Mouse (Mus musculus): ENCODE results near the gene Olfr901.
"Not testable (repeated sequence)": the region's sequence is repeated elsewhere in the genome, so short reads cannot be mapped to it uniquely, and the experiment has no call there.

Gene Olfr901

DNA sequence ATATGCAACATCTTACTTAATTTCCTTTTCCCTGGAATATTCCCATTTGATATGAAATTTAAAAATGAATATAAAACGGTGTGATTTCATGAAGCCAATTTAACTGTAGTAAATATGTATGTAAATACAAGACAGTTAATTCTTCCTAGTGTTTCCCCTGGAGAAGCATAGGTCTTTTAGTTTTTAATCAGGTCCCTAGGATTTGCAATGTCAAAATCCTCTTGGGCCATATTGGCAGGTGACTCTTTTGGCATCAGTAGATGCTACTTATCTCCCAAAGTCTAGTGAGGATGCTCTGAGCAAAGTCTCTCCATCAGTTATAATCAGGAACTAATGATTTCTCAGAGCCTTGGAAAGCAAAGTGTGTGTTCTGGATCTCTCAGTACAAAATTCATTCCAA, at the start of gene Olfr901:
Gene Olfr901, plus strand, starts transcription at position 301 of the 400 bp plus-strand sequence.
- no peak for DNase-seq (ENCODE audit: low read depth, low spot score)

DNA sequence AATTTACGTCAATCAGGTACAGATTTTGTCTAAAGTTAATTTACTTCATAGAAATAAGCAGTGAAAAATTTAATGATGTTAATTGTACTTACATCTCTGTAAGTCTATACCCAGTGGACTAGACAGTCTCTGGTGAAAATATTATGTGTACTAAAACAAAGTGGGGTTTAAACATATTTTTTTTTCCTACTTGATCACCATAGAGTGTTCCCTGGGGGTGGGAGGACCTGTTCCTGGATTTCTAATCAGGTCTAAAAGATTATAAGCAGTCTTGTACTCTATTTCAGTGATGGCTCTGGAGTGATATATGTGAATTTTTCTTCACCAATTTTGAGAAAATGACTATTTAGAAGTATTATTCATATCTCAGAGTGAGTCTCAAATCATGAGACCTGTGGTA, 27.9 kb upstream of the Olfr901 start, which contains the start of gene Olfr147:
Gene Olfr147, plus strand, starts transcription at position 301 of the 400 bp plus-strand sequence.
- no peak for DNase-seq (ENCODE audit: low read depth, low spot score)

DNA sequence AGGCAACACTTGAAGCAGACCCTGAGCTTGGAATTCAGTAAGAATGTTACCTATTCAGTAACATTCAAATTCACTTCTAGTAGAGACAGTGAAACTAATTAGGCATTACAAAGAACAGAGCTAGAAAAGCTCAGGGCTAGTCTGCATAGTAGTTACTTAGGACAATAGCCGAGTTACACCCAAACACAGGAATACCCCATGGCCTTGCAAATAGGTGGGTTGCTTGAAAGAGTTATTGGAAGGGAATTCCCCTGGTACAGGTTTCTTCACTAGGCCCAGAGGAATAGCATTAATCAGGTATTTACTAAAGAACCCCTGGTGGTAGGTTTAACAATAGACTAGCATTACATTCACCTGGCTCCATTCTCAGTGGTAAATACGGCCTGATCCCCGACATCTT, 21.8 kb upstream of the Olfr901 start:
- DNase-seq (ENCODE audit: low read depth, low spot score), result not testable (repeated sequence)

DNA sequence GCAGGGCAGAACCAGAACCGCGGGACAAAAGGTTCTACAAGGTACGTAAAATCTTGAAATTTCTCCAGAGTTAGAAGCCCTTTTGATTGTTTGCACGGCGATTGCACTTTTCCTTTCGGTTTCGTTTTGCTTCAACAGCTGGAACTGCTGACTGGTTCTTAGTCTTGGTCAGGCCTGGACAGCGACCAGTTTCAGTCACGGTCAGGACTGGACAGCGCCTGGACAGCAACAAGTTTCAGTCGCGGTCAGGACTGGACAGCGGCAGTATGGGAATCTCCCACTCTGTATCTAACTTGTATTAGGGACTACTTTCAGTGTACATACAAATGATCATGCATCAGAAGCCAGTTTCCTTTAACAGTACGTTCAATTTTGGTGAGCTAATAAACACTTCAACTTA, 15.8 kb upstream of the Olfr901 start:
- DNase-seq (ENCODE audit: low read depth, low spot score), result not testable (repeated sequence)

DNA sequence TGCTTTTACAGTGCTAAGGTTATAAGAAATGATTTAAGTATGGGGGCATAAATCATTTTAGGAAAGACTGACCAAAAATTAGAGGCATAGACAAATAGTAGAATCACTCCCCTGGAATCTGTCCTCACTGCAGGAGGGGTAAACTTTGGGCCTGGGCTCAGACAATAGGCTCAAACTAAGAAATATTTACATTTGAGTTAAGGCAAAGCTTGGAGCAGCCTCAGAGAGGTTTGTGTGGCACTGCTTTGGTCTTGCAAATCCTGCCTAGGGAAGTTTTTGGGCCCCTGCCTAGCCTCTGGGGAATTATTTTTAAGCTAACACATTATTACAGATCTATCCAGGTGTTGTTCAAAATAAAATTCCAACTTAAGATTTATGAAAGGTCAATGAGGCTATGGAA, 5.5 kb upstream of the Olfr901 start:
- no peak for DNase-seq (ENCODE audit: low read depth, low spot score)

DNA sequence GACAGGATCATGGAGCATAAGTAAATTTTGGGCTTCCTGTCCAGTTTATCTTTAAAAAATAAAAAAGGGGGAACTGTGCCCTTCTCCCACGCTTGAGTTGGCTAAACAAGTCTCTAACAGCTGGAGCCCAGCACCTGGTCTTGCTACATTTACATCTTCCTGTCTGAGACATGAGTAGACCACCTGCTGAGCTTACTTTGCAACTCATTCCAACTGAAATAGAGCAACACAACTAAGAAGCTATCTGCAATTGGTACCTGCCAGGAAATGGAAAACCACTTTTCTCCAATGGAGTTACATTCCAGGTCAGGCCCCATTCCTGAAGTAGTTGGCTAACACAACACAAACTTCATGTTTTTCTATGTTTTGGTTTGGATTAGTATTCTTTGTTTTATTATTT, 2.2 kb upstream of the Olfr901 start:
- no peak for DNase-seq (ENCODE audit: low read depth, low spot score)

DNA sequence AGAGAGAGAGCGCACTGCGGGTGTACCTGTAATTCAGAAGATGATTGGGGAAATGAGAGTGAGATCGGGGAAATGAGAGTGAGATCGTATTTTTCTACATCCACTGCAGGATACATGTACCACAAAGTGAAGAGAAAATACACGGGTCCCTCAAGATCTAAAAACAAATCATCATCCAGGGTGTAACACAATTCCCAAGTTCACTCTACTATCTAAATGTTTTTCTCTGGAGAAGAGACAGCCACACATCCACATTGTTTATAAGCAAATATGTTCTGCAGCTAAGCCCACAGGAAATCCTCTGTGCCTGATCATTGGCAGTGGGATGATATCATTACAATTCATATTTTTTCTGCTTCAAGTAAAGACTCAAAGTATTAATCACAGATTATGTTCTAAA, 18.1 kb downstream of the Olfr901 start, which contains the start of gene Olfr902:
Gene Olfr902, plus strand, starts transcription at position 301 of the 400 bp plus-strand sequence.
- no peak for DNase-seq (ENCODE audit: low read depth, low spot score)

DNA sequence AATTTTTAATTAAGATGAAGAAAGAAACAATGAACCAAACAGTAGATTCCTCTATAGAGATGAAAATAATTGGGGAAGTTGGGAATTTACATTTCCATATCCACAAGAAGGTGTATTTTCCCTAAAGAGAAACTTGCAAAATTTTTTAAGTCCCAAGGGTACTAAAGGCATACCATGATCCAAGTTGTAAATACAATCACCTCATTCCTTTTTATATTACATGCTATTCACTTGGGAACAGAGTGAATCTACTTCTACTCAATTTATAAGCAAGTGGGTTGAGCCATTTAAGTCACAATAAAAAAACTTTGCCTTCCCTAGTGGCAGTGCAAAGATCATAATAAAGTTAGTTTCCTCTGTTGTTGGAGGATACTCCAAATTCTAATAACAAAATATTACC, 33.6 kb downstream of the Olfr901 start, which contains the start of gene Olfr904:
Gene Olfr904, plus strand, starts transcription at position 301 of the 400 bp plus-strand sequence.
- no peak for DNase-seq (ENCODE audit: low read depth, low spot score)

DNA sequence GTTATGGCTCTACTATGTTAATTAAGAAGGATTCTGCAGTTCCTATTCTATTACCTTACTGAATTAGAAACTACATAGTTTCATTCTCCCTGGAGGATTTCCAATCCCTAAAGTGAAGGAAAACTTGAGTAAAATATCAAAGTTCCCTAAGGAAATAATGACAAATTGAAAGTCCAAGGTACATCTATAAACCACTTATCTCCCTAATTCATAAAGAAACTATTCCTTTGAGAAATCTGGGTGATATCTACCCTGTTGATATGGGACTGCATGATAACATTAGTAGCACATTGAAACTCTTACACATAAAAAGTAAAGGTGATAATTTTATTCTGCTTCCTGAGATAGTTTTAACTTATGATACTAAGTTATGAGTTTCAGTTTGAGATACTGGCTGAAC, 41.6 kb downstream of the Olfr901 start, which contains the start of gene Olfr905:
Gene Olfr905, plus strand, starts transcription at position 301 of the 400 bp plus-strand sequence.
- no peak for DNase-seq (ENCODE audit: low read depth, low spot score)
